Mouse (Mus musculus): Measurements from ENCODE around the gene Gtf2ird1.
A peak's percentile ranks its signal among the peaks of the same experiment; 100 is the strongest.
"Not testable (repeated sequence)": the region's sequence is repeated elsewhere in the genome, so short reads cannot be mapped to it uniquely, and the experiment has no call there.

Gtf2ird1 gene

DNA sequence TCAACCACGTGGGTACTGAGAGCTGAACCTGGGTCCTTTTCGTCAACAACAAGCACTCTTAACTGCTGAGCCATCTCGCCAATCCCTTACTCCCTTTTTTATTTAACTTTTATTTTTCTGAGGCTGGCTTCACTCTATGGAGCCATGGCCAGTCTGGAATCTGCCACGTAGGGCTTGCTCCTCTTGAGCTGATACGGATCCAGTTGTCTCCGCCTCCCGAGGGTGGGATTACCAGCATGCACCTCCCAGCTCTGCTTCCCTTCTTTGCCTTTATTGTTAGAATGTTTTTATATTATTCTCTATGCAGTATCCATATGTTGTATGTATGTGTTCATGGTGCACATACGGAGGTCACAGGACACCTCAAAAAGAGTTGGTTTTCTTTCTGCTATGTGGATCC, 112.4 kb downstream of the Gtf2ird1 start:
- no peak for DNase-seq (ENCODE audit: low spot score in 2 of 2)

GRCm38 (mm10) chr5:134343530-134343929, 113.0 kb downstream of the Gtf2ird1 start:
- DNase-seq (ENCODE audit: low spot score in 2 of 2) = not testable (repeated sequence)

DNA sequence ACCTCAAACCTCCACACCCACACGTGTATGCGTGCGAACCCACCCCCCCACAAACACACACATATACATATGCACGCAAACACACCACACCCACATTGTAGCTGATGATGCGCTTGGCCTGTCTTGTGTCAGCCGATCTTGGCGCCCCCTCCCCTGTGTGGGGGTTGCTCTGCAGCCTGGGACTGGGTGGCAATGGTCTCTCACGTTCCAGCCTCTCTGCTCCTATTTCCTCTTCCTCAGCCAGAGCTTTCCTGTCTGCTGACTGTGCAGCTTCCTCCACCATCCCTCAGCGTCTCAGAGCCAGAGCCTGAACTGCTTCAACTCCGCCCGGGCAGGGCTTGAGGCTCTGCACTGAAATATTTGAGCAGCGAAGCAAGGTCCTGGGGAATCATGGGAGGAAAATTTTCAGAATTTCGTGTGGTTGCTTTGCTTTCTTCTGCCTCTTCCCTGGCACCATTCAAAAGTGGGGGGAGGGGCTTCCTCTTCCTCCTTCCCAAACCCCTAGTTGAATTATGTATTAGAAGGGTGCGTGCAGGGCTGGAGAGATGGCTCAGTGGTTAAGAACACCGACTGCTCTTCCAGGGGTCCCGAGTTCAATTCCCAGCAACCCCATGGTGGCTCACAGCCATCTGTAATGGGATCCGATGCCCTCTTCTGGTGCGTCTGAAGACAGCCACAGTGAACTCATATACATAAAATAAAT, 113.9 kb downstream of the Gtf2ird1 start:
- no peak for DNase-seq (ENCODE audit: low spot score in 2 of 2)

DNA sequence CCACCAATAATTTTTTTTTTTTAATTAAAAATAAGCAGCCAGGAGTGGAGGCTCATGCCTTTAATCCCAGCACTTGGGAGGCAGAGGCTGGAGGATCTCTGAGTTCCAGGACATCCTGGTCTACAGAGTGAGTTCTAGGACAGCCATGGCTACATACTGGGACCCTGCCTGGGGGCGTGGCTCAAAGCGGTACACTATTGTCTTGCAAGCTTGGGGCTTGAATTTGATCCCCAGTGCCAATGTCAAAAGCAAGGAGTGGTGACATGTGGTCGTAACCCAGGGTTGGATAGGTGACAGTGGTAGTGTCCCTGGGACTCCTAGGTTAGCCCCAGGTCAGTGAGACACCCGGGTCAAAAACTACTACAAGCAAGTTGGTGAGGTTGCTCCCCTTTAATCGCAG, 114.8 kb downstream of the Gtf2ird1 start:
- DNase-seq (ENCODE audit: low spot score in 2 of 2) = no peak

DNA sequence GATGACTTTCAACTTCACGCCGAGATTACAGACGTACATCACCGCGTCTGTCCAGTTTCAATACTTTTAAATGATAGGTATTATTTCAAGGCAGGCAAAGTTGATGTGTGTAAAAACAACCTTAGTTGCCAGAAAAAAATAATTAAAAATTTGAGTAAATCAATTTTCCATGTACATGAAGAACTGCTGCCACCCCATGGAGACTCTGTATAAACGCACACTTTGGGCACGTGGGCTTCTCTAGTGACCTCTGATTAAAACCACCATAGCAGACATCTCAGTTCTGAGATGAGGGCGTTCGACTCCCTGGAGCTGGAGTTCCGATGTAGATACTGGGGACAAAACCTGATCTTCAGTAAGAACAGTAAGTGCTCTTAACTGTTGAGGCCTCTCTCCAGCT, 115.2 kb downstream of the Gtf2ird1 start:
- no peak for DNase-seq (ENCODE audit: low spot score in 2 of 2)

GRCm38 (mm10) chr5:134340101-134340522, 116.4 kb downstream of the Gtf2ird1 start:
- no peak for DNase-seq (ENCODE audit: low spot score in 2 of 2)

DNA sequence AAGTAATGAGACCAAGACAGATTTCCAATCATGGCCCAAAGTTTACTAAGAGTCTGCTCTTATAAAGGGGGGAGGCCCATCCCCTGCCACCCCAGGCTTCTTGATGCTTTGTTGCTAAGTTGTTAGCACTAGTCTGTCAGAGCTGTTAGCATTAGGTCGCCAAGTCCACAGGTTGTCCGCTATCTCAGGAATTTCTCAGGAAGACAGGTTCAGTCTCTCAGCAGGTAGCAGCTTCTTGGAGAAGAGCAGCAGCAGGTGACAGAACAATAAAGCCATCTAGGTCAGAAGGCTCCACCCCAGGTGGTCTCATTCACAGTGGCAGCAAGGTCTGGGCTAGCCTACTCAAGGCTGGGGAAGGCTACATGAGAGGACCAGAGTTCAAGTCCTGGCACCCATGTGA, 119.5 kb downstream of the Gtf2ird1 start:
- not testable (repeated sequence) for DNase-seq (ENCODE audit: low spot score in 2 of 2)

DNA sequence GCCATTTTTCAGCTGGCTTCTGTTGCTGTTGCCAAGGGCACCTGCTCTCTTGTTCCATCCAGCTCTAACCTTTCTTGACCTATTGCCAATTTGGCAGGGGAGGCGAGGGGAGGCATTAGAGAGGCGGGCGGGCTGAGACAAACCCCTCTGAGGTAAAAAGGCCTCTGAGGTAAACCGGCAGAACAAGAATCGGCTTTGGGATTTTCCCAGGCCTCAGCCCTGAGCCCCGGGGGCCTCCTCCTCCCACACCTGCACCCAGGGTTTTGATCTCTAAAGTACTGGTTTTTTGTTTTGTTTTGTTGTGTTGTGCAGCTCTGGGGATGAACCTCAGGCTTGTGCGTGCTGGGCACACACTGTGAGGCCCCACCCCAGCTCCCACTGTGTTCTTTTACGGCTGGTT, 123.8 kb downstream of the Gtf2ird1 start:
- no peak for DNase-seq (ENCODE audit: low spot score in 2 of 2)

DNA sequence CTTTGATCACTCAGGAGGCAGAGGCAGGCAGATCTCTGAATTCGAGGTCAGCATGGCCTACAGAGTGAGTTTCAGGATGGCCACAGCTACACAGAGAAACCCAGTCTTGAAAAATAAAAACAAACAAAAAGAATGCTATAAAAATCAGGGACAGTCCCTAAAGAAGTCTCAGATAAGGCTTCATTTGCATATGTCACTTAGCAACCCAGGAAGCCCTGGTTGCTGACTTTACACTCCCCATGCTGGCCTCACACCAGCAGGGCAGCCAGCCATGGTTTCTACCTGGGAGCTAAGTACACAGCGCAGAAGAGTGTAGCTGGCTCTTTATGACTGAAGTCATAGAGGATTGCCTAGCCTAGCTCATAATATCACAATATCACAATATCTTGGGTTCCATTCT, 126.4 kb downstream of the Gtf2ird1 start:
- no peak for DNase-seq (ENCODE audit: low spot score in 2 of 2)

DNA sequence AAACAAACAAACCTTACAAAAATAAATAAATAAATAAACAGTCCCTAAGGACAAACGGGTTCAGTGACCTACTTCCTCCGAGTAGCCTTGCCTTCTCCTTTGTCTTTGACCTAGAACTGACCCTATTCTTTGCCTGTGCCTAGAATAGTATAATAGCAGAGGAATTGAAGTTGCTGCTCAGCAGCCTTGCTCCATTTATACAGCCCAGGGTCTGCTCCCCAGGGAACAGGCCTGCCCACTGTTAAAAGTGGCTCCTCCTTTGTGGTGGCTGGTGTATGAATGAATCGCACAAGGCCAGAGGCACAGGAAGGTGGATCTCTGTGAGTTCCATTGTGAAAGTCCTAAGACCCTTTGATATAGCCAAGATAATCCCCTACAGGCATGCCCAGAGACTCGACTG, 127.2 kb downstream of the Gtf2ird1 start:
- no peak for DNase-seq (ENCODE audit: low spot score in 2 of 2)

- no peak for DNase-seq (ENCODE audit: low spot score in 2 of 2)
Observed at GRCm38 (mm10) chr5:134328482-134329001, 128.0 kb downstream of the Gtf2ird1 start.

- no peak for DNase-seq (ENCODE audit: low spot score in 2 of 2)
Observed at GRCm38 (mm10) chr5:134325856-134326566, 130.5 kb downstream of the Gtf2ird1 start.

- DNase-seq (ENCODE audit: low spot score in 2 of 2) = no peak
Observed at GRCm38 (mm10) chr5:134323869-134324268, 132.6 kb downstream of the Gtf2ird1 start.

- no peak for DNase-seq (ENCODE audit: low spot score in 2 of 2)
Observed at GRCm38 (mm10) chr5:134323311-134323710, 133.2 kb downstream of the Gtf2ird1 start.

DNA sequence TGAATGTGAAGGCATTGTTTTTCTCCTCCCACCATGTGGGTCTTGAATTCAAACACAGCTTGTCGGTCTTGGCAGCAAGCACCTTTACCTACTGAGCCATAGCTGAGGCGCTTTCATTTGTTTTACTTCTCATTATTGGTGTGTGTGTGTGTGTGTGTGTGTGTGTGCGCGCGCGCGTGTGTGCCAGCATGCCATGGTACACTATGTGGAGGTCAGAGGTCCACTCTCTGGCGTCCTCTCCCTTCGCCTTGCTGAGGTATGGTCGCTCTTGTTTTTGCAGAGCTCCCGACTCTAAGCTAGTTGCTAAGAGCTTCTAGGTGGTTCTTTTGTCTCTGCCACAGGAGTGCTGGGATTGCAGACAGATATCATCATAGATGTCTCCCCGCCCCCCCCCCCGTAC, 134.2 kb downstream of the Gtf2ird1 start:
- no peak for DNase-seq (ENCODE audit: low spot score in 2 of 2)

GRCm38 (mm10) chr5:134321699-134322098, 134.8 kb downstream of the Gtf2ird1 start:
- DNase-seq (ENCODE audit: low spot score in 2 of 2) = no peak

DNA sequence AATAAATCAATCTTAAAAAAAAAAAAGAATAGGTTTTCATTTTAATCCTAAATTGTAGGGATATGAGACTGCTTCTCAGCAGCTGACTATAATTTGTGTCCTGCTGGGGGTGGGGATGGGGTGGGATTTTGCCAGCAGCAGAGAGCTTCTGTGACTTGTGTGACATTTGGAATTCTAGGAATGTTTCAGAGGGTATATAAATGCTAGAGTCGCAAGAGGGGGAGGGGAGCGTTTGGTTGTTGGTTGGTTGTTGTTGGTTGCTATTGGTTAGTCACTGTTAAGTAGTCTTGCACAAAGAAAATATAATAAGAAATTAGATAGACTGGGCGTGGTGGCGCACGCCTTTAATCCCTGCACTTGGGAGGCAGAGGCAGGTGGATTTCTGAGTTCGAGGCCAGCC, 137.6 kb downstream of the Gtf2ird1 start:
- no peak for DNase-seq (ENCODE audit: low spot score in 2 of 2)

- no peak for DNase-seq (ENCODE audit: low spot score in 2 of 2)
Observed at GRCm38 (mm10) chr5:134316721-134317120, 139.8 kb downstream of the Gtf2ird1 start.

DNA sequence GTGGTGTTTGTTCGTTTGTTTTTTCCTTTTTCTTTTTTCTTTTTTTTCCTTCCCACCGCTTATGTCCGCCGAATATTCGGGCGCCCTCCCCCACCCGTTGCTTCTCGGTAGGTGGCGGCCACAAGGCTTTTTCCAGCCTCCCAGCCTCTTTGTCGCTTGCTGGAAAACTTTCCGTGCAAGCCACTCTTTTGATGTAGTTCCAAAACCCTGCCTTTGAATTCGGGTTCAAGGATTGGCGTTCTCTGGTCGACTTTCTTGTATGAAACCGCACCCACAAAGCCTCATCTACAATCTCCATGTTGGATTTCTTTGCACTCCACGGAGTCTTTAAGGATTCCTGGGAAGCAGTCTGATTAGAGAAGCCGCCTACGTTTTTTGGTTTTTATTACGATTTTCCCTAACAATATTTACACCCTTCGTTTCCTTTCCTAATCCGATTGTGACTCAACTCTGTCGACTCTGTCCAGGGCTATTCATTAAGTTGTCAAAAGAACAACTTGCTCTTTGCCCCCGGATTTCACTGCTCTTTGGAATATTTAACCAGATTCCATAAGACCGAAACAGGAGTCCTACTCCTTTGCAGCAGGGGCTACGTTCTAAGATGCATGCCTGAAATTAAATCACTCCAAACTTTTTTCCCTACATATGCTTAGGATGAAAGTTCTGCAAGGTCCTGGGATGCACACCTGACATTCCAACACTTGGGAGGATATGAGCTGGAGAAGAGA, 140.7 kb downstream of the Gtf2ird1 start:
- peak in 1 of 2 experiments; percentile 38 for DNase-seq (ENCODE audit: low spot score in 2 of 2)

DNA sequence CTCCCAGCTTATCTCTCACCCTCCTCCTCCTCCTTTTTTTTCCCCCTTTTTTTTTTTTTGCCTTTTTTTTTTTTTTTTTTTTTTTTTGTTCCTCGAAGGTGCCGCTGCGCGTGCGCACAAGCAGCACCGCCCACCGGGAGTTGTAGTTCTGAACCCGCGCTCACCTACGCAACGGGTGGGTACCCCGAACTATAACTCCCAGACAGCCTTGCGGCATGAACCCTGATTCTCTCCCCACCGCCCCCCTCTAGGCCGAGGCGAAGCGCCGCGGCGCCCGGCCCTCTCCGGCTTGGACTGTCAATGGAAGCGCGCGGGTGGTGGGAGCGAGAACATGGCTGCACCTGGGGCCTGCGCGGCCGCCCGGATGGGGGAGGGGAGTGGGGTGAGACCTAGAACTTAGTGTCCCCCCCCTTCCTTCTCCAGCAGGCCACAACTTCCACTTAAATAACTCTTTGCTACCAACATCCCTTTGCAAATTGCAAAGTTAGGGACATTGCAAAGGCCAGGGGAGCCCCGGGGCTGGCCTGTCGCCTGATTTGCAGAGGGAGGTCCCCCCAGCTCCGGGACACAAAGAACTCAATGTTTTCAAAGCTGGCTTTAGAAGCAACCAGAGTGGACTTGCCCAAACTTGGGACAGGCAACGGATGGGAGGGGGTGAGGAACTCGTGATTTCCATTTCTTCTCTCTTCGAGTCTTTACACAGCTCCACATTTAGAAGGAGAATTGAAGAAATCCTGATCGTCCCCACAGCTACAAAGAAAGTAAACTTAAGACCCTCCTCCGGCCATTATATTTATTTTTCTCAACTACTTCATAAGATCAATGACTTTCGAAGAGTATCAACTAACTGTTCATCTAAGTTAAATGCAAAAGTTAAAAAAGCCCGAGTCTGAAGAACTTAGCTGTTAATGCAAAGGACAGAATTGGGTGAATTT, 141.6 kb downstream of the Gtf2ird1 start, which contains the start of gene Gtf2i:
TSS of gene Gtf2i (minus strand) at position 73 of the 935 bp plus-strand sequence.
- peak; percentile 80 to 91 for DNase-seq (ENCODE audit: low spot score in 2 of 2)

GRCm38 (mm10) chr5:134314068-134314674, 142.3 kb downstream of the Gtf2ird1 start:
- no peak for DNase-seq (ENCODE audit: low spot score in 2 of 2)
